7 mouse cellular contexts compared by ENCODE assay signal in the genomic region with DNA sequence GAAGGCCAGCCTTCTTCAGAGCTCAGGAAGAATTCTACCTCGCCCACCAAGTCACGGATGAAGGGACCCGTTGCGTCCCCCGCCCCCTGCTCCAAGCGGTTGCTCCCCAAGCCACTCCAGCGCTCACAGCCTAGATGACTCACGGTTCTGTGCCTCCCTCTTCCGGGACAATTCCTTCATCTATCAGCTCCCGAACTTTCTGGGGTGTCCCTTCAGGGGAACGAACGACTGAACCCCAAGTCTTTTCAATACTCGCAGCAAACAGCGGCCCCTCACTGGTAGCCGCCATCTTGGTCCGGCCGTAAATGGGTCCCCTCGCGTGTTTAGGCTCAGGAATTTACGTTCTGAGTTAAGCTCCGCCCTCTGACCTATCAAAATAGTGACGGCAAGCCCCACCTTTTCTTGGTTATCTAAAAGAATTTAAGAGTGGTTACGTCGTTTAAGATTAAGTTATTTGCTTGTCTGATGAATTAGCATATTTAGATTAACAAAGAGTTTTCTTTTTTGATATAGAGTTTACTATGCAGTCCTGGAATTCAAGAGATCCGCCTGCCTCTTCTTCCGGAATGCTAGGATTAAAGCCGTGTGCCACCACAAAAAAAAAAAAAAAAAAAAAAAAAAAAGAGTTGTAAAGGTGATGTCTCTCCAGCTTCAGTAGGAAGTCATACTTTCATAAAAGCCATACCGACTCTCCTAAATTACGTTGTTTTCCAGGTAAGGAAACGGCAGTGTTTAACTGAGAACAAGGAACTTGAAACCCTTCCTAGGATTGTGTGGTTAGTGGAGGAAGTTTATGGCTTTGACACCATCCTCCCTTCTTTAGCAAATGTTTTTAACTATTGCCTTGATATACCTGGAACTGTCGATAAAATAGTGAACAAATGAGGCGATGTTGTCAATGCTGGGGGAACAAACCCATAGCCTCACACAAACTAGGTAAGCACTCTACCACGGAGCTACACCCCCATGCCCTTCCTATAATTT. TPM values are rescaled to one million over a fixed set of nuclear protein-coding genes. Genes with fewer than 3 reads are reported as not detected.
DNase-seq lines count a peak whose midpoint lies in the region; ATAC-seq lines count a peak whose summit lies in the region.

A gene (minus strand): TSS at position 315 of the 984 bp plus-strand sequence.

- DNase-seq in adrenal gland, adult (ENCODE audit: inconsistent age in 2 of 2, low spot score in 1 of 2) = peak; percentile 77 to 94
- DNase-seq in embryo, embryonic 10 days (ENCODE audit: low spot score) = peak; percentile 93
- DNase-seq in gastrocnemius, postnatal 14 days = peak; percentile 63
- peak; percentile 70 to 81 for DNase-seq in left cerebral cortex, postnatal 10 days (ENCODE audit: extremely low spot score in 1 of 2, low spot score in 2 of 2)
- peak; percentile 73 for DNase-seq in right cerebral cortex, postnatal 25 days

- ATAC-seq in inflammation-experienced regulatory T-cells, adult 6 months = peak; percentile 99
- peak; percentile 98 for ATAC-seq in megakaryocyte-erythroid progenitor cell, adult 5-6 weeks (replicated peaks; ENCODE audit: low FRiP score, low TSS enrichment, poor library complexity, severe bottlenecking)

- intact Hi-C loops in gastrocnemius, postnatal 14 days (cut with DNase I; ENCODE audit: low total_unique reads) = no loop called here
- intact Hi-C loops in left cerebral cortex, postnatal 10 days (cut with DNase I) = no loop called here

RNA-seq across cellular contexts. Expression of the gene that starts here (rescaled TPM):
- total RNA-seq in gastrocnemius, postnatal 14 days (2021) = 10 to 100 TPM; 12.3 to 15.7 TPM
- 10 to 100 TPM; 34.5 to 58.1 (median 44.4) TPM for polyA plus RNA-seq in inflammation-experienced regulatory T-cells, adult 6 months (2017; shearing (Covaris generic))
- total RNA-seq in left cerebral cortex, postnatal 10 days (2021) = 10 to 100 TPM; 29.0 to 29.1 TPM
- total RNA-seq in megakaryocyte-erythroid progenitor cell, adult 5-6 weeks (2014; fragmentation: Nextera tagmentation) = 28.3 and 46.1 TPM in 2 replicates
- total RNA-seq in megakaryocyte-erythroid progenitor cell, adult 5-6 weeks (2017) = 41.6 and 50.0 TPM in 2 replicates

Comparison
In these comparisons a context has a peak if more than half of its experiments do, and no peak if none do; other contexts are left out.
1. Peak in every context shown above with its lines: DNase-seq and ATAC-seq.